Mouse (Mus musculus) lung, embryonic 15.5 days (tissue): ENCODE data around the gene Nfasc. TPM values are rescaled to one million over a fixed set of nuclear protein-coding genes. Genes with fewer than 3 reads are reported as not detected.

Source experiments
- polyA plus RNA-seq: library from polyadenylated mRNA; unstranded; fragments of >200 nt; fragmentation: Nextera tagmentation; extraction: Ambion mirVana; gene quantifications from 2 replicates; pipeline ENCODE4 v1.2.1, GENCODE M21; 2015

Gene Nfasc
- polyA plus RNA-seq, 1 experiment from 2014 or later: 0.65 TPM

Other genes with a start within 250 kb of the Nfasc start
- 1.3 and 2.1 TPM in 2 replicates for gene Tmem81, start 235.6 kb downstream of the Nfasc start, polyA plus RNA-seq
- gene Cntn2, start 198.5 kb downstream of the Nfasc start, polyA plus RNA-seq: 0.16 and 0.28 TPM in 2 replicates
- 3.3 and 4.5 TPM in 2 replicates for gene Lrrn2, start 138.5 kb upstream of the Nfasc start, polyA plus RNA-seq